Mouse (Mus musculus): ENCODE data around the gene Dhx29. TPM values are rescaled to one million over a fixed set of nuclear protein-coding genes. Genes with fewer than 3 reads are reported as not detected.

The Dhx29 gene
- polyA plus RNA-seq, 1 experiment: 3.7 TPM

- no peaks in the 10 kb centered on the region for H3K36me3 ChIP-seq (replicated peaks; ENCODE audit: low read length)
- TF ChIP-seq FLI1 (IDR thresholded peaks at IDR 0.05; ENCODE audit: low read length): no peak
- no peak for TF ChIP-seq GATA1 (IDR thresholded peaks at IDR 0.05; ENCODE audit: borderline replicate concordance, low read length)
- H3K9me3 ChIP-seq: no peaks in the 10 kb centered on the region; the same call in 1 of the 2 replicates
- peaks cover 79% of the 10 kb centered on the region for H3K27me3 ChIP-seq (replicated peaks)
- no peak overlapping the region for H3K4me3 ChIP-seq (replicated peaks)
- H3K4me1 ChIP-seq: peaks cover 49% of the 10 kb centered on the region
Observed at GRCm38 (mm10) chr13:112985605-112986450, 58.6 kb downstream of the Dhx29 start.

GRCm38 (mm10) chr13:112986451-112986950 is 59.2 kb downstream of the Dhx29 start:
- Histone ChIP-seq H3K27me3 (replicated peaks) (peaks cover 81% of the 10 kb centered on the region), H3K4me1 (peaks cover 51% of the 10 kb centered on the region), H3K9me3 (no peaks in the 10 kb centered on the region; the same call in 1 of the 2 replicates), H3K36me3 (replicated peaks; ENCODE audit: low read length) (no peaks in the 10 kb centered on the region), H3K4me3 (replicated peaks) (peak overlapping the region; percentile 3)
- TF ChIP-seq FLI1 (IDR thresholded peaks at IDR 0.05; ENCODE audit: low read length): no peak
- no peak for TF ChIP-seq GATA1 (IDR thresholded peaks at IDR 0.05; ENCODE audit: borderline replicate concordance, low read length)

GRCm38 (mm10) chr13:112987532-112987943 is 60.3 kb downstream of the Dhx29 start, which contains the start of gene Ccno:
TSS of gene Ccno (plus strand) at chr13:112987802.
- H3K4me1 ChIP-seq: peaks cover 51% of the 10 kb centered on the region
- H3K36me3 ChIP-seq (replicated peaks; ENCODE audit: low read length): no peaks in the 10 kb centered on the region
- H3K27me3 ChIP-seq (replicated peaks): peaks cover 81% of the 10 kb centered on the region
- no peaks in the 10 kb centered on the region; the same call in 1 of the 2 replicates for H3K9me3 ChIP-seq
- no peak for TF ChIP-seq GATA1 (IDR thresholded peaks at IDR 0.05; ENCODE audit: borderline replicate concordance, low read length)
- no peak for TF ChIP-seq FLI1 (IDR thresholded peaks at IDR 0.05; ENCODE audit: low read length)
- H3K4me3 ChIP-seq (replicated peaks): peak within 1 kb of the TSS; percentile 92

- Histone ChIP-seq H3K4me1 (peaks cover 51% of the 10 kb centered on the region), H3K9me3 (no peaks in the 10 kb centered on the region; the same call in 1 of the 2 replicates), H3K36me3 (replicated peaks; ENCODE audit: low read length) (no peaks in the 10 kb centered on the region), H3K27me3 (replicated peaks) (peaks cover 84% of the 10 kb centered on the region), H3K4me3 (replicated peaks) (peak overlapping the region; percentile 92)
- TF ChIP-seq FLI1 (IDR thresholded peaks at IDR 0.05; ENCODE audit: low read length) (no peak), GATA1 (IDR thresholded peaks at IDR 0.05; ENCODE audit: borderline replicate concordance, low read length) (no peak)
Observed at GRCm38 (mm10) chr13:112987991-112988390, 60.7 kb downstream of the Dhx29 start.

GRCm38 (mm10) chr13:112988866-112989265 is 61.6 kb downstream of the Dhx29 start:
- Histone ChIP-seq H3K36me3 (replicated peaks; ENCODE audit: low read length) (no peaks in the 10 kb centered on the region), H3K4me1 (peaks cover 59% of the 10 kb centered on the region), H3K4me3 (replicated peaks) (peak overlapping the region; percentile 92), H3K9me3 (no peaks in the 10 kb centered on the region; the same call in 1 of the 2 replicates), H3K27me3 (replicated peaks) (peaks cover 89% of the 10 kb centered on the region)
- no peak for TF ChIP-seq FLI1 (IDR thresholded peaks at IDR 0.05; ENCODE audit: low read length)

- peaks cover 65% of the 10 kb centered on the region for H3K4me1 ChIP-seq
- no peaks in the 10 kb centered on the region for H3K36me3 ChIP-seq (replicated peaks; ENCODE audit: low read length)
- H3K27me3 ChIP-seq (replicated peaks): peaks cover 89% of the 10 kb centered on the region
- peak overlapping the region; percentile 85 for H3K4me3 ChIP-seq (replicated peaks)
- TF ChIP-seq GATA1 (IDR thresholded peaks at IDR 0.05; ENCODE audit: borderline replicate concordance, low read length) (no peak), FLI1 (IDR thresholded peaks at IDR 0.05; ENCODE audit: low read length) (no peak)
- no peaks in the 10 kb centered on the region; the same call in 1 of the 2 replicates for H3K9me3 ChIP-seq
Observed at GRCm38 (mm10) chr13:112989541-112989940, 62.3 kb downstream of the Dhx29 start.

- H3K4me3 ChIP-seq (replicated peaks): peak overlapping the region; percentile 34
- peaks cover 95% of the 10 kb centered on the region for H3K27me3 ChIP-seq (replicated peaks)
- H3K9me3 ChIP-seq: no peaks in the 10 kb centered on the region; the same call in 1 of the 2 replicates
- no peaks in the 10 kb centered on the region for H3K36me3 ChIP-seq (replicated peaks; ENCODE audit: low read length)
- H3K4me1 ChIP-seq: peaks cover 66% of the 10 kb centered on the region
- TF ChIP-seq GATA1 (IDR thresholded peaks at IDR 0.05; ENCODE audit: borderline replicate concordance, low read length) (no peak), FLI1 (IDR thresholded peaks at IDR 0.05; ENCODE audit: low read length) (no peak)
Observed at GRCm38 (mm10) chr13:112990346-112990745, 63.1 kb downstream of the Dhx29 start.

- Histone ChIP-seq H3K36me3 (replicated peaks; ENCODE audit: low read length) (no peaks in the 10 kb centered on the region), H3K27me3 (replicated peaks) (peaks cover 93% of the 10 kb centered on the region), H3K4me3 (replicated peaks) (peak within 1 kb of the TSS; percentile 89), H3K4me1 (peaks cover 45% of the 10 kb centered on the region), H3K9me3 (no peaks in the 10 kb centered on the region; the same call in 1 of the 2 replicates)
- no peak for TF ChIP-seq GATA1 (IDR thresholded peaks at IDR 0.05; ENCODE audit: borderline replicate concordance, low read length)
- no peak for TF ChIP-seq FLI1 (IDR thresholded peaks at IDR 0.05; ENCODE audit: low read length)
Observed at GRCm38 (mm10) chr13:112993531-112994152, 66.4 kb downstream of the Dhx29 start, which contains the start of gene Mcidas. TSS of gene Mcidas (plus strand) at chr13:112993845.

- H3K27me3 ChIP-seq (replicated peaks): peaks cover 93% of the 10 kb centered on the region
- peak overlapping the region; percentile 89 for H3K4me3 ChIP-seq (replicated peaks)
- H3K36me3 ChIP-seq (replicated peaks; ENCODE audit: low read length): no peaks in the 10 kb centered on the region
- no peak for TF ChIP-seq FLI1 (IDR thresholded peaks at IDR 0.05; ENCODE audit: low read length)
- no peak for TF ChIP-seq GATA1 (IDR thresholded peaks at IDR 0.05; ENCODE audit: borderline replicate concordance, low read length)
- H3K4me1 ChIP-seq: peaks cover 43% of the 10 kb centered on the region
- H3K9me3 ChIP-seq: no peaks in the 10 kb centered on the region; the same call in 1 of the 2 replicates
Observed at GRCm38 (mm10) chr13:112994191-112994590, 66.9 kb downstream of the Dhx29 start.
